Mouse (Mus musculus) bone marrow macrophage, adult 2 months (primary cell): ENCODE results near the gene Polr3e.

Experiments used
- CTCF ChIP-seq: IDR thresholded peaks from 2 replicates; pipeline ENCODE4 v1.5.1; 2012; ENCODE audit warnings: low read depth, mild to moderate bottlenecking, low read length, moderate library complexity
- POLR2A ChIP-seq: IDR thresholded peaks from 2 replicates; pipeline ENCODE4 v1.6.1; 2012; ENCODE audit warnings: mild to moderate bottlenecking, low read depth, low read length, borderline replicate concordance

- TF ChIP-seq CTCF (no peak), POLR2A (no peak)
Observed at GRCm38 (mm10) chr7:120900191-120900590, 17.4 kb upstream of the Polr3e start.
